Mouse (Mus musculus) spleen, adult 2 months (tissue): ENCODE measurements around the gene Map3k3.

Experiments used
- CTCF ChIP-seq: fragments of 200-500 bp; IDR thresholded peaks from 2 replicates; pipeline ENCODE4 v1.5.1; 2011; ENCODE audit warnings: mild to moderate bottlenecking, inconsistent platforms; ENCODE audit not compliant: insufficient read depth, insufficient read length, insufficient replicate concordance; ENCODE audit errors: extremely low read depth
- POLR2A ChIP-seq: fragments of 200-500 bp; IDR thresholded peaks from 2 replicates; pipeline ENCODE4 v1.6.1; 2011; ENCODE audit warnings: low read depth, low read length, inconsistent platforms

DNA sequence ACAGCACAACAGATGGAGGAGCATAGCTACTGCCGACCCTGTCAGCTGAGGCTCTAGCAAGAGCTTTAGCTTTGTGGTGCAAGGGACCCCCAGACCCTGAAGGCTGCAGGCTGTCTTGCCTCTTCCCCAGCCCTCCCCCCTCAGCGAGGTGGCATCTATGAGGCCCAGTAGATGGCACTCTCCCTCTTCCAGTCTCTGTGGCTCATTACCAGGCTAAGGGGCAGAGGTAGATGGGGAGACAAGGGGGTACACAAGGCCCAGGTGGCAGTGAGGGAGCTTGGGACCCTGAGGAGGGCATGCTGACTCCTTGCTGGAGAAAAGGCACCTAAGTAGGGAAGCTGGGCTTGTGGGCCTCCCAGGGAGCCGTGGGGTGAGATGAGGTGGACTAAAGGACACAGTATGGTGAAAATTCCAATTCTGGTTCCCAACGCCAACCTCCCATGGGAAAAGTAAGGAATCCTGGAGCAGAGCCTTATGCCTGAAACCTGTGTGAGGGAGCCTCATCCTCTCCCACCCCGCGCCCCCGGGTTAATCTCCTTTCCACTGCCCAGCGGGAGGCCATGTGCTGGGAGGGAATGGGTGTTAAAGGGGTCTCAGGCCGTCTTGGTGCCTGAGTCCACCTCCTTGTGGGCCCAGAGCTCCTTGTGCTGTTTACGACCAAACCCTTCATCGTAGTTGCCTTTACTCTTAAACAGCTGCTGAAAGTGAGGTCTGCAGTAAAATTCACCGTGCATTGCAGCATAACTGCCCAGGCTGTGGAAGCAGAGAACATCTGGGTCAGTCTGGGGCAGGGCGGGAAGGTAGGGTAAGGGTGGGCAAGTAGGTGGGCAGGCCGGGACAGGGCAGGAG lies 73.9 kb downstream of the Map3k3 start:
- TF ChIP-seq POLR2A (no peak), CTCF (peak; percentile 80; the same call in 1 of the 2 replicates)
